Mouse (Mus musculus) monocyte, adult 2 months (primary cell): ENCODE results near the gene Vmn1r46.
"Not testable (repeated sequence)": the region's sequence is repeated elsewhere in the genome, so short reads cannot be mapped to it uniquely, and the experiment has no call there.

Experiments
- DNase-seq, 2 experiments: peaks; one replicate each; pipeline ENCODE4 v3.0.0; 2022; ENCODE audit warnings: low spot score in 2 of 2, low read depth in 1 of 2

Vmn1r46 gene

DNA sequence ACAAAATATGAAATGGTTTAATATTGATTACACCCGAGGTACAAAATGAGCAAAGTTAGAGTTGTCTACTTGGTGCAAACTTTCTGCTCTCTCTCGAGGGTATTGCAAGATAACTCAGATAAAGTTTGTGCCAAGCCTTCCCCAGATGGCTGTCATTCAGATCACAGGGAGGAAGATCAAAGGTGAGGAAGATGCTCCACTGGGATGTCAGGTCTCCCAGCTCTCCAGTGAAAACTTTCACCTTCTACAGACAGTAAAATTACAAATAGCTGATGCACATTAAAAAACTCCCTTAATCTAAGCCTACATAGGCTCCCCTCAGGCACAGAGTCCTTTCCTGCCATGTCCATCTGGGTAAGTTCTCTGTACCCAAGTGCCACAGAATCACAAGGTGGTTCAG lies at the start of gene Vmn1r46:
Vmn1r46 (plus strand) TSS at position 301 of the 400 bp plus-strand sequence.
- DNase-seq: no peak

DNA sequence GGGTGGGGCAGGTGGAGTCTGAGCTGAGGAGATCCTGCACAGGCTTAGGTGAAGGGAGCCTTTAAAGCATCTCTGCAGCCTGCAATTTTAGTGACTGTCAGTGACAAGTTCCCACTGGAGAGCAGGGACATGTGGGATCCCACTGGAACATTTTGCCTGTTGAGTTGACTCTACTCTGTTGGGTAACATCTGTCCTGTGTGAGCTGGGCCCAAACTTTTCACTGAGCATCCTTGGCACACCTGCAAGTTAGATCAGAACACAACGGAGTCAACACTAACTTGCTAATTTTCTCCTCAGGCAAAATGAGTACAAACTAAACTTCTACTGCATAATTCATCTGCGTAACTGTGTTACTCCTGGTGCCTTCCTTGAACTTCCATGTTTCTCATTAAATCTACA lies 28.6 kb upstream of the Vmn1r46 start, which contains the start of gene Vmn1r45:
Vmn1r45 (minus strand) TSS at position 101 of the 400 bp plus-strand sequence.
- DNase-seq: not testable (repeated sequence)

DNA sequence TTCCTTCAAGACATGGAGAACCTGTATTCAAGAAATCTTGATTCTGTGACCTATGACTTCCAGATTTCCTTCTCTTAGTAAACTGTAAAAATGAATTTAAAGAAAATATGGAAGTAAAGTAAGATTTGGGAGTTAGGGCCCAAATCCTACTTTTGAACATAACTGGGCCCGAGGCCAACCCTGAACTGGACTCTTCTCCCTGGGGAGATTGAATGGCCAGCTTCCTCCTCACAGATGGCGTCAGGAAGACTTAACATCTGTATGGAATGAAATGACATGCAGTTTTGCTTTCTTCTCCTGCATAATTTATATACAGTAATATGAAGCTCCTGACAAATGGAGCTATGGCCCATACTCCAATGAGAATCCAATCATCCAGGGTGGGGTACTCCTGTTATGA lies 28.2 kb upstream of the Vmn1r46 start:
- no peak for DNase-seq

DNA sequence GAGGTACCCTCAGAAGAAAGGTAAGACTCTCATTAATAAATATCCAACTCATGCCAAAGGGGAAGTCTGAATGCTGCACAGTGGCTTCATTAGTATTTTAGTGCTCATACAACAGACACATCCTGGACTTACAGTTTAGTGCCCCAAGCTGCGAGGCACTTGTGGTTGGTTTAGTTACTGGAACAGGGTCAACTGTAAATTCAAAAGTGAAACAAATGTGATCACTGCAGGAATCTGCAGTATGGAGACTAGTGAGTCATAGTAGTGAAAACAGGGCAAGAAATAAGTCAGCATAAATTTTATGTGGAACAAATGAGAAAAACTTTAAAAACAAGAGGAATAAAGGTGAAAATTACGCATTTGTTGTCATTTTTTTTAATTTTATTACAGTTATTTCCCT lies 15.6 kb upstream of the Vmn1r46 start:
- no peak for DNase-seq

DNA sequence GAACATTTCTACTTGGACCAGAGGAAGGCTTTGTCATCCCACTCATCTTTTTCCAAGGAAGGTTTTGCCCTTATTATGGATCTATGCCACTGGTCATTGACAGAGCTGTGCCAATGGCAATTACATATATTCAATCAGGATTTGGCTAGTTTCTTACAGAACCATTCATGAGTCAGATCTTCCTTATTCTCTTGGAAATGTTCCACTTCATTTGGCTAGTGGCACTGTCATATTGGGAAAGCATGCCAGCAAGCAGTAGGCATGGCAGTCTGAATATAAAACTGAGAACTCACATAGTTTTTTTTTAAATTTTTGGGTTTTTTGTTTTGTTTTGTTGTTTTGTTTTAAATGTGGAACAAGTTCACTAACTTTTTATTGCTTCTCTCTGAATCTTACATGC lies 2.8 kb upstream of the Vmn1r46 start:
- DNase-seq: no peak

DNA sequence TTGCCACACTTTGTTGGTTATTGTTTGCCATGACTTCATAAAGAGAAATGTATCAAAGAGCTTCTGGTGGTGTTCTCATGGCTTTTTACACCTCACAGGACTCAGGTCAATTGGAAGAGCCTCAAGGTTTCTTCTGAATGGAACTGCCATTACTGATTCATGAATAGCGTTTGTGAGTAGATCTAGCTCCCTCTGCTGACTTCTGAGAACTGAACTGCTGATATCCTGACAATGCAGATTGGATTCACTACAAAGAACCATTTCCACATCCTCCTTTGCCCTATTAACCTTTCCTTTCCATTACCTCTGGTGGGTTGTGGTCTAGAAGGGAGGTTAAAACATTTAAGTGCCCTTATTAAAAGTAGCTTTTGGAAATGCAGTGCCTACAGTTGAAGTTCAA lies 16.9 kb downstream of the Vmn1r46 start:
- no peak for DNase-seq

DNA sequence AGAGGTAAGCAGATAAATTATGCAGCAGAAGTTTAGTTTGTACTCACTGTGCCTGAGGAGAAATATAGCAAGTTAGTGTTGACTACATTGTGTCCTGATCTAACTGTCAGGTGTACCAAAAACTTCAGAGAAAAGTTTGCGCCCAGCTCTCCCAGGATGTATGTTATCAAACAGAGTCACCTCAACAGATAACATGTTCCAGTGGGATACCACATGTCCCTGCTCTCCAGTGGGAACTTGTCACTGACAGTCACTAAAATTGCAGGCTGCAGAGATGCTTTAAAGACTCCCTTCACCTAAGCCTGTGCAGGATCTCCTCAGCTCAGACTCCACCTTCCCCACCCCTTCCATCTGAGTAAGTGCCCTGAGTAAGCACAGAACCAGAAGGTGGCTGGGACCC lies 46.7 kb downstream of the Vmn1r46 start, which contains the start of gene Vmn1r47:
Vmn1r47 (plus strand) TSS at position 301 of the 400 bp plus-strand sequence.
- not testable (repeated sequence) for DNase-seq
